19 mouse cellular contexts compared by ENCODE assay signal in the genomic region with DNA sequence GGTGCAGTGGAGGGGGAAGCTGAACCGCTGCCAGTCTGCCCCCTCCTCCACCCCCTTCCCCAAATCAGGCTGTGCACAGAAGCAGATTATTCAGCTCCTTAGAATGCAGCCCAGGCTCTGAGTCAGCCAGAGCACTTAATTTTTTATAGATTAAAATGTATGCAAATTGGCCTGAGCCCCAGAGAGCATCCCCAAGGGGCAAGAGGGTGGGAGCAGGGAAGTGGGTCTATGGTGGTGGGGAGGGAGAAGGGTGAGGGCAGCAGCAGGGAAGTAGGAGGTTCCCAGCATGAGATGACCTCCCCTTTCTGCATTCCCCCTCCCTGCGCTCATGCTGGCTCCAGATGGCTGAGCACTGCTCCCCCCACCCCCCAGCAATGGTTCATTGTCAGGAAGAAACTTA. TPM values are rescaled to one million over a fixed set of nuclear protein-coding genes. Genes with fewer than 3 reads are reported as not detected.
DNase-seq lines count a peak whose midpoint lies in the region; ATAC-seq and TF ChIP-seq lines count a peak whose summit lies in the region.
"Had no signal": no experiment of that assay in that cellular context is flagged by ENCODE, and none has a peak within 500 bp of the region (broad histone marks: within the 10 kb centered on the region; RNA-seq: fewer than 3 reads in every experiment).

No protein-coding gene starts in this region.

- H3K9me3 ChIP-seq in hindbrain, embryonic 10.5 days = no peaks in the 10 kb centered on the region
- H3K9me3 ChIP-seq in hindbrain, postnatal 0 days (ENCODE audit: low read length) = no peaks in the 10 kb centered on the region
- H3K9me3 ChIP-seq in CH12.LX (replicated peaks; ENCODE audit: low read length) = no peaks in the 10 kb centered on the region
- H3K9me3 ChIP-seq in midbrain, embryonic 11.5 days (ENCODE audit: control insufficient read depth, low read length) = no peaks in the 10 kb centered on the region
- H3K9me3 ChIP-seq: embryonic facial prominence, embryonic 12.5 days; forebrain, embryonic 12.5 days; heart, embryonic 12.5 days; stomach, embryonic 15.5 days had no signal

- in situ Hi-C loops in CH12.LX (cut with MboI; ENCODE audit: low pct_ligation_motif_present, low pct_unique_long_range_greater_than_20kb, low sequenced_read_pairs) = no loop called here

- dilution Hi-C loops in CH12.LX (cut with MboI; ENCODE audit: extremely low pct_ligation_motif_present, extremely low pct_unique_long_range_greater_than_20kb, low sequenced_read_pairs) = no loop called here

- WGBS in hindbrain, embryonic 10.5 days = 62% methylated on average over 2 of the region's 2 CpGs
- WGBS in hindbrain, postnatal 0 days = 38% methylated on average over 2 of the region's 2 CpGs
- 56% methylated on average over 2 of the region's 2 CpGs for WGBS in midbrain, embryonic 11.5 days

- peaks cover 30% of the 10 kb centered on the region for H3K4me1 ChIP-seq in hindbrain, embryonic 10.5 days (replicated peaks)
- H3K4me1 ChIP-seq in hindbrain, postnatal 0 days (ENCODE audit: insufficient read depth, low read length) = peaks cover 3% of the 10 kb centered on the region; the same call in 1 of the 2 replicates
- H3K4me1 ChIP-seq in CH12.LX (ENCODE audit: control insufficient read depth in 1 of 2, insufficient read depth in 2 of 2) = peaks cover 9 to 39% of the 10 kb centered on the region in 2 experiments
- peaks cover 7% of the 10 kb centered on the region for H3K4me1 ChIP-seq in midbrain, embryonic 11.5 days (ENCODE audit: control insufficient read depth, insufficient read depth, low read length)

- no peak for TF ChIP-seq POLR2A in CH12.LX (IDR thresholded peaks at IDR 0.05; ENCODE audit: low read depth, low read length)

- no peak overlapping the region for H3K4me3 ChIP-seq in hindbrain, embryonic 10.5 days
- no peak overlapping the region for H3K4me3 ChIP-seq in hindbrain, postnatal 0 days (ENCODE audit: low read length)
- no peak overlapping the region for H3K4me3 ChIP-seq in CH12.LX (replicated peaks in 1 of 3; ENCODE audit: low read depth in 2 of 3, low read length in 2 of 3, poor library complexity in 1 of 3)
- H3K4me3 ChIP-seq in midbrain, embryonic 11.5 days (ENCODE audit: low read depth, low read length) = no peak overlapping the region
- H3K4me3 ChIP-seq: embryonic facial prominence, embryonic 12.5 days; forebrain, embryonic 12.5 days; heart, embryonic 12.5 days; stomach, embryonic 15.5 days had no signal

- H3K79me2 ChIP-seq in CH12.LX (replicated peaks; ENCODE audit: control insufficient read depth, extremely low read depth, insufficient read depth, poor library complexity, severe bottlenecking) = peaks cover 19% of the 10 kb centered on the region

- H3K9ac ChIP-seq in hindbrain, postnatal 0 days (replicated peaks; ENCODE audit: low read length) = no peak overlapping the region
- H3K9ac ChIP-seq in CH12.LX (ENCODE audit: insufficient read depth, low read depth) = no peak overlapping the region
- no peak overlapping the region for H3K9ac ChIP-seq in midbrain, embryonic 11.5 days (ENCODE audit: low read length)
- H3K9ac ChIP-seq: embryonic facial prominence, embryonic 12.5 days; forebrain, embryonic 12.5 days; heart, embryonic 12.5 days; liver, embryonic 14.5 days; stomach, embryonic 15.5 days had no signal

- no peak overlapping the region for H3K4me2 ChIP-seq in hindbrain, postnatal 0 days (ENCODE audit: low read depth, low read length)
- no peak overlapping the region for H3K4me2 ChIP-seq in CH12.LX (ENCODE audit: insufficient read depth, low read depth, poor library complexity, severe bottlenecking)
- no peak overlapping the region for H3K4me2 ChIP-seq in midbrain, embryonic 11.5 days
- H3K4me2 ChIP-seq: embryonic facial prominence, embryonic 12.5 days; forebrain, embryonic 12.5 days; heart, embryonic 12.5 days; stomach, embryonic 15.5 days had no signal

- DNase-seq in hindbrain, embryonic 10.5 days (ENCODE audit: low spot score) = no peak
- DNase-seq in hindbrain, postnatal 0 days (ENCODE audit: low spot score) = no peak
- peak; percentile 60 for DNase-seq in 3T3-L1 (ENCODE audit: low read depth, low spot score)
- DNase-seq in CH12.LX (ENCODE audit: extremely low read depth) = peak; percentile 68
- peak; percentile 8 for DNase-seq in midbrain, embryonic 11.5 days (ENCODE audit: low spot score, missing footprints)
- no peak for DNase-seq in kidney, postnatal 25 days
- DNase-seq in right cerebral cortex, postnatal 36 days (ENCODE audit: low spot score in 2 of 2) = no peak
- no peak for DNase-seq in kidney, postnatal 14 days
- DNase-seq: adrenal gland, adult 2 months; cerebellum, postnatal 25 days; gastrocnemius, postnatal 10 days; kidney, adult 18-20 months; right cerebral cortex, postnatal 14 days had no signal

- no peak for TF ChIP-seq CTCF in hindbrain, postnatal 0 days (IDR thresholded peaks at IDR 0.05; ENCODE audit: low read depth)
- TF ChIP-seq CTCF in CH12.LX (conservative IDR thresholded peaks at IDR 0.05 in 1 of 2, IDR thresholded peaks at IDR 0.05 in 1 of 2; ENCODE audit: low read depth in 2 of 2, low read length in 2 of 2) = no peak

- H3K27ac ChIP-seq in hindbrain, embryonic 10.5 days = 0 out of 2 replicates have a peak overlapping the region, but pooled peaks have one; percentile 29
- no peak overlapping the region for H3K27ac ChIP-seq in hindbrain, postnatal 0 days
- H3K27ac ChIP-seq in CH12.LX (ENCODE audit: insufficient read depth, low read depth) = no peak overlapping the region
- no peak overlapping the region for H3K27ac ChIP-seq in midbrain, embryonic 11.5 days (ENCODE audit: low read depth, low read length)
- H3K27ac ChIP-seq: embryonic facial prominence, embryonic 12.5 days; forebrain, embryonic 12.5 days; liver, embryonic 14.5 days; stomach, embryonic 15.5 days had no signal

- TF ChIP-seq EP300 in CH12.LX (IDR thresholded peaks at IDR 0.05; ENCODE audit: low read length) = no peak

- no peaks in the 10 kb centered on the region for H3K27me3 ChIP-seq in hindbrain, embryonic 10.5 days (ENCODE audit: insufficient read depth, poor library complexity, severe bottlenecking)
- no peaks in the 10 kb centered on the region for H3K27me3 ChIP-seq in hindbrain, postnatal 0 days (ENCODE audit: insufficient read depth, low read length)
- H3K27me3 ChIP-seq in CH12.LX (replicated peaks) = no peaks in the 10 kb centered on the region
- no peaks in the 10 kb centered on the region for H3K27me3 ChIP-seq in midbrain, embryonic 11.5 days (ENCODE audit: control insufficient read depth, insufficient read depth, low read length)
- H3K27me3 ChIP-seq: embryonic facial prominence, embryonic 12.5 days; forebrain, embryonic 12.5 days; heart, embryonic 12.5 days; stomach, embryonic 15.5 days had no signal

- H3K36me3 ChIP-seq in hindbrain, embryonic 10.5 days = peaks cover 56% of the 10 kb centered on the region
- peaks cover 16% of the 10 kb centered on the region for H3K36me3 ChIP-seq in hindbrain, postnatal 0 days (ENCODE audit: insufficient read depth, low read length)
- H3K36me3 ChIP-seq in CH12.LX (replicated peaks in 1 of 2; ENCODE audit: control insufficient read depth in 1 of 2, insufficient read depth in 1 of 2, low read length in 1 of 2) = peaks cover 50 to 72% of the 10 kb centered on the region in 2 experiments
- H3K36me3 ChIP-seq in midbrain, embryonic 11.5 days (ENCODE audit: control insufficient read depth, insufficient read depth, low read length) = peaks cover 6% of the 10 kb centered on the region; the same call in 1 of the 2 replicates

- no peak for ATAC-seq in hindbrain, postnatal 0 days
- 0 out of 2 replicates have a peak, but pooled peaks have one; percentile 30 for ATAC-seq in midbrain, embryonic 11.5 days (ENCODE audit: low FRiP score)

- TF ChIP-seq RAD21 in CH12.LX (IDR thresholded peaks at IDR 0.05; ENCODE audit: low read depth, low read length) = no peak

TF ChIP-seq in CH12.LX, 34 proteins besides CTCF, POLR2A, EP300 and RAD21 (continues in another document):
- TF ChIP-seq E2F4 (IDR thresholded peaks at IDR 0.05; ENCODE audit: insufficient replicate concordance, low read depth, low read length) (no peak), USF1 (IDR thresholded peaks at IDR 0.05; ENCODE audit: low read depth, low read length) (no peak), JUND (conservative IDR thresholded peaks at IDR 0.05; ENCODE audit: low read depth, low read length) (no peak)

RNA-seq across cellular contexts. Expression of gene Dph1, which starts 6.1 kb away (rescaled TPM):
- 23.2 and 24.2 TPM in 2 replicates for polyA plus RNA-seq in hindbrain, embryonic 10.5 days (2016; fragmentation: Nextera tagmentation; extraction: Ambion mirVana)
- 31.3 and 39.2 TPM in 2 replicates for total RNA-seq in hindbrain, postnatal 0 days (2014; rRNA removed)
- 13.5 and 13.6 TPM in 2 replicates for polyA plus RNA-seq in hindbrain, postnatal 0 days (2015; fragmentation: Nextera tagmentation; extraction: Ambion mirVana)
- 47.7 and 50.6 TPM in 2 replicates for total RNA-seq in CH12.LX (2012; rRNA removed)
- 56.4 and 57.0 TPM in 2 replicates for total RNA-seq in CH12.LX (2014; rRNA removed)
- 50.9 and 54.7 TPM in 2 replicates for polyA plus RNA-seq in CH12.LX (2012; ENCODE audit: insufficient read length, low read depth)
- 15.3 and 17.3 TPM in 2 replicates for polyA plus RNA-seq in midbrain, embryonic 11.5 days (2014; fragmentation: Nextera tagmentation; extraction: Ambion mirVana)

RNA-seq across cellular contexts. Expression of gene Ovca2, which starts 6.4 kb away (rescaled TPM):
- 27.6 and 33.1 TPM in 2 replicates for polyA plus RNA-seq in hindbrain, embryonic 10.5 days (2016; fragmentation: Nextera tagmentation; extraction: Ambion mirVana)
- total RNA-seq in hindbrain, postnatal 0 days (2014; rRNA removed) = 11.0 and 17.6 TPM in 2 replicates
- polyA plus RNA-seq in hindbrain, postnatal 0 days (2015; fragmentation: Nextera tagmentation; extraction: Ambion mirVana) = 11.7 and 15.7 TPM in 2 replicates
- total RNA-seq in CH12.LX (2012; rRNA removed) (20.7 and 28.4 TPM in 2 replicates), CH12.LX (2014; rRNA removed) (68.4 and 86.9 TPM in 2 replicates)
- polyA plus RNA-seq in CH12.LX (2012; ENCODE audit: insufficient read length, low read depth) = 28.6 and 32.1 TPM in 2 replicates
- 28.5 and 29.8 TPM in 2 replicates for polyA plus RNA-seq in midbrain, embryonic 11.5 days (2014; fragmentation: Nextera tagmentation; extraction: Ambion mirVana)

RNA-seq across cellular contexts. Expression of gene Rtn4rl1, which starts 8.6 kb away (rescaled TPM):
- polyA plus RNA-seq in hindbrain, embryonic 10.5 days (2016; fragmentation: Nextera tagmentation; extraction: Ambion mirVana) = 2.5 and 2.8 TPM in 2 replicates
- total RNA-seq in hindbrain, postnatal 0 days (2014; rRNA removed) = 13.0 and 13.4 TPM in 2 replicates
- 9.9 and 10.7 TPM in 2 replicates for polyA plus RNA-seq in hindbrain, postnatal 0 days (2015; fragmentation: Nextera tagmentation; extraction: Ambion mirVana)
- total RNA-seq in CH12.LX (2012; rRNA removed) = 0.04 TPM in 2 replicates
- total RNA-seq in CH12.LX (2014; rRNA removed) = 0.08 TPM in 1 of 2 replicates, not detected in the other
- polyA plus RNA-seq in CH12.LX (2012; ENCODE audit: insufficient read length, low read depth) = 0.09 and 0.11 TPM in 2 replicates
- polyA plus RNA-seq in midbrain, embryonic 11.5 days (2014; fragmentation: Nextera tagmentation; extraction: Ambion mirVana) = 4.6 TPM in 2 replicates

RNA-seq across cellular contexts. Expression of gene Hic1, which starts 15.7 kb away (rescaled TPM):
- 0.15 and 0.52 TPM in 2 replicates for polyA plus RNA-seq in hindbrain, embryonic 10.5 days (2016; fragmentation: Nextera tagmentation; extraction: Ambion mirVana)
- 8.5 and 12.9 TPM in 2 replicates for total RNA-seq in hindbrain, postnatal 0 days (2014; rRNA removed)
- 1.7 TPM in 2 replicates for polyA plus RNA-seq in hindbrain, postnatal 0 days (2015; fragmentation: Nextera tagmentation; extraction: Ambion mirVana)
- total RNA-seq in CH12.LX (2012; rRNA removed) (6.4 and 9.6 TPM in 2 replicates), CH12.LX (2014; rRNA removed) (2.8 and 2.9 TPM in 2 replicates)
- polyA plus RNA-seq in CH12.LX (2012; ENCODE audit: insufficient read length, low read depth) = 4.3 and 5.7 TPM in 2 replicates
- 0.34 and 0.57 TPM in 2 replicates for polyA plus RNA-seq in midbrain, embryonic 11.5 days (2014; fragmentation: Nextera tagmentation; extraction: Ambion mirVana)
- total RNA-seq: hematopoietic stem cell, adult 5-6 weeks had no signal

Comparison
In these comparisons a context has a peak if more than half of its experiments do, and no peak if none do; other contexts are left out.
1. DNase-seq: peak in 3T3-L1 (single experiment), CH12.LX (single experiment) and midbrain, embryonic 11.5 days (single experiment); none in hindbrain, embryonic 10.5 days (single experiment), hindbrain, postnatal 0 days (single experiment), kidney, postnatal 25 days (0 of 2), right cerebral cortex, postnatal 36 days (0 of 2) and kidney, postnatal 14 days (single experiment).